Mouse (Mus musculus): ENCODE data around the gene Tmem8. TPM values are rescaled to one million over a fixed set of nuclear protein-coding genes. Genes with fewer than 3 reads are reported as not detected.
"Not testable (repeated sequence)": the region's sequence is repeated elsewhere in the genome, so short reads cannot be mapped to it uniquely, and the experiment has no call there.

The Tmem8 gene
- total and polyA plus RNA-seq, 2 experiments = 8.8 to 52.5 TPM

GRCm38 (mm10) chr17:26094531-26095110, 18.5 kb upstream of the Tmem8 start:
- WGBS = 68% methylated on average over 9 of the region's 9 CpGs
- no peaks in the 10 kb centered on the region for H3K36me3 ChIP-seq (ENCODE audit: control insufficient read depth, insufficient read depth, low read length)
- H3K4me3 ChIP-seq (ENCODE audit: insufficient read depth, low read depth, low read length) = no peak overlapping the region
- no peaks in the 10 kb centered on the region for H3K79me2 ChIP-seq (ENCODE audit: control insufficient read depth, insufficient read depth, low read length)
- H3K4me1 ChIP-seq (ENCODE audit: control insufficient read depth, insufficient read depth, low read length) = peaks cover 9% of the 10 kb centered on the region
- no peak for DNase-seq (ENCODE audit: extremely low read depth, low read depth, low spot score)
- no peak overlapping the region for H3K27ac ChIP-seq (replicated peaks; ENCODE audit: insufficient read depth, low read depth, low read length)
- no peaks in the 10 kb centered on the region for H3K27me3 ChIP-seq (ENCODE audit: control insufficient read depth, insufficient read depth, low read length)
- no peak for TF ChIP-seq CTCF (IDR thresholded peaks at IDR 0.05; ENCODE audit: low read depth, low read length)
- no peak for TF ChIP-seq POLR2A (IDR thresholded peaks at IDR 0.05; ENCODE audit: extremely low read depth, insufficient read depth, low read length)
- no peak overlapping the region for H3K9ac ChIP-seq (ENCODE audit: low read depth, low read length)

- H3K27ac ChIP-seq (replicated peaks; ENCODE audit: insufficient read depth, low read depth, low read length) = no peak within 1 kb of the TSS
- TF ChIP-seq CTCF (IDR thresholded peaks at IDR 0.05; ENCODE audit: low read depth, low read length) (no peak), POLR2A (IDR thresholded peaks at IDR 0.05; ENCODE audit: extremely low read depth, insufficient read depth, low read length) (0 out of 2 replicates have a peak, but pooled peaks have one; percentile 4)
- H3K9ac ChIP-seq (ENCODE audit: low read depth, low read length) = peak within 1 kb of the TSS; percentile 65
- H3K36me3 ChIP-seq (ENCODE audit: control insufficient read depth, insufficient read depth, low read length) = no peaks in the 10 kb centered on the region
- H3K4me3 ChIP-seq (ENCODE audit: insufficient read depth, low read depth, low read length) = peak within 1 kb of the TSS; percentile 58
- H3K4me1 ChIP-seq (ENCODE audit: control insufficient read depth, insufficient read depth, low read length) = peaks cover 9% of the 10 kb centered on the region
- no peaks in the 10 kb centered on the region for H3K79me2 ChIP-seq (ENCODE audit: control insufficient read depth, insufficient read depth, low read length)
- no peaks in the 10 kb centered on the region for H3K27me3 ChIP-seq (ENCODE audit: control insufficient read depth, insufficient read depth, low read length)
- 5% methylated on average over 47 of the region's 47 CpGs for WGBS
- peak; percentile 54 for DNase-seq (ENCODE audit: extremely low read depth, low read depth, low spot score)
Observed at GRCm38 (mm10) chr17:26095121-26095740, 17.9 kb upstream of the Tmem8 start, which contains the start of gene Nme4. Gene Nme4 (minus strand): TSS chr17:26095602.

GRCm38 (mm10) chr17:26098461-26098860, 14.6 kb upstream of the Tmem8 start:
- Histone ChIP-seq H3K27ac (replicated peaks; ENCODE audit: insufficient read depth, low read depth, low read length) (no peak overlapping the region), H3K79me2 (ENCODE audit: control insufficient read depth, insufficient read depth, low read length) (no peaks in the 10 kb centered on the region), H3K36me3 (ENCODE audit: control insufficient read depth, insufficient read depth, low read length) (no peaks in the 10 kb centered on the region), H3K4me1 (ENCODE audit: control insufficient read depth, insufficient read depth, low read length) (no peaks in the 10 kb centered on the region), H3K27me3 (ENCODE audit: control insufficient read depth, insufficient read depth, low read length) (no peaks in the 10 kb centered on the region), H3K9ac (ENCODE audit: low read depth, low read length) (no peak overlapping the region), H3K4me3 (ENCODE audit: insufficient read depth, low read depth, low read length) (no peak overlapping the region)
- no peak for DNase-seq (ENCODE audit: extremely low read depth, low read depth, low spot score)
- WGBS = 88% methylated on average over 7 of the region's 7 CpGs
- TF ChIP-seq POLR2A (IDR thresholded peaks at IDR 0.05; ENCODE audit: extremely low read depth, insufficient read depth, low read length) (no peak), CTCF (IDR thresholded peaks at IDR 0.05; ENCODE audit: low read depth, low read length) (no peak)

GRCm38 (mm10) chr17:26099316-26099715, 13.8 kb upstream of the Tmem8 start:
- H3K9ac ChIP-seq (ENCODE audit: low read depth, low read length); H3K79me2 ChIP-seq (ENCODE audit: control insufficient read depth, insufficient read depth, low read length); H3K27ac ChIP-seq (replicated peaks; ENCODE audit: insufficient read depth, low read depth, low read length); H3K4me1 ChIP-seq (ENCODE audit: control insufficient read depth, insufficient read depth, low read length); H3K27me3 ChIP-seq (ENCODE audit: control insufficient read depth, insufficient read depth, low read length); H3K4me3 ChIP-seq (ENCODE audit: insufficient read depth, low read depth, low read length); DNase-seq (ENCODE audit: extremely low read depth, low read depth, low spot score); H3K36me3 ChIP-seq (ENCODE audit: control insufficient read depth, insufficient read depth, low read length): not testable (repeated sequence)
- 72% methylated on average over 3 of the region's 3 CpGs for WGBS

- no peak overlapping the region for H3K27ac ChIP-seq (replicated peaks; ENCODE audit: insufficient read depth, low read depth, low read length)
- TF ChIP-seq POLR2A (IDR thresholded peaks at IDR 0.05; ENCODE audit: extremely low read depth, insufficient read depth, low read length) = no peak
- no peak for TF ChIP-seq CTCF (IDR thresholded peaks at IDR 0.05; ENCODE audit: low read depth, low read length)
- H3K79me2 ChIP-seq (ENCODE audit: control insufficient read depth, insufficient read depth, low read length) = no peaks in the 10 kb centered on the region
- no peaks in the 10 kb centered on the region for H3K27me3 ChIP-seq (ENCODE audit: control insufficient read depth, insufficient read depth, low read length)
- WGBS = 72% methylated on average over 2 of the region's 2 CpGs
- no peak for DNase-seq (ENCODE audit: extremely low read depth, low read depth, low spot score)
- H3K9ac ChIP-seq (ENCODE audit: low read depth, low read length) = no peak overlapping the region
- H3K36me3 ChIP-seq (ENCODE audit: control insufficient read depth, insufficient read depth, low read length) = no peaks in the 10 kb centered on the region
- H3K4me1 ChIP-seq (ENCODE audit: control insufficient read depth, insufficient read depth, low read length) = no peaks in the 10 kb centered on the region
- no peak overlapping the region for H3K4me3 ChIP-seq (ENCODE audit: insufficient read depth, low read depth, low read length)
Observed at GRCm38 (mm10) chr17:26100166-26100565, 12.9 kb upstream of the Tmem8 start.

- TF ChIP-seq CTCF (IDR thresholded peaks at IDR 0.05; ENCODE audit: low read depth, low read length) (no peak), POLR2A (IDR thresholded peaks at IDR 0.05; ENCODE audit: extremely low read depth, insufficient read depth, low read length) (no peak)
- Histone ChIP-seq H3K27ac (replicated peaks; ENCODE audit: insufficient read depth, low read depth, low read length) (no peak overlapping the region), H3K4me1 (ENCODE audit: control insufficient read depth, insufficient read depth, low read length) (no peaks in the 10 kb centered on the region), H3K4me3 (ENCODE audit: insufficient read depth, low read depth, low read length) (no peak overlapping the region), H3K79me2 (ENCODE audit: control insufficient read depth, insufficient read depth, low read length) (no peaks in the 10 kb centered on the region), H3K9ac (ENCODE audit: low read depth, low read length) (no peak overlapping the region), H3K36me3 (ENCODE audit: control insufficient read depth, insufficient read depth, low read length) (no peaks in the 10 kb centered on the region), H3K27me3 (ENCODE audit: control insufficient read depth, insufficient read depth, low read length) (no peaks in the 10 kb centered on the region)
- DNase-seq (ENCODE audit: extremely low read depth, low read depth, low spot score) = no peak
- WGBS = 90% methylated on average over 4 of the region's 4 CpGs
Observed at GRCm38 (mm10) chr17:26101478-26101877, 11.6 kb upstream of the Tmem8 start.
